Mouse (Mus musculus): ENCODE results near the gene Pum1. TPM values are rescaled to one million over a fixed set of nuclear protein-coding genes. Genes with fewer than 3 reads are reported as not detected.

The Pum1 gene
- polyA plus RNA-seq, 1 experiment from 2014 or later, result 70.4 TPM

DNA sequence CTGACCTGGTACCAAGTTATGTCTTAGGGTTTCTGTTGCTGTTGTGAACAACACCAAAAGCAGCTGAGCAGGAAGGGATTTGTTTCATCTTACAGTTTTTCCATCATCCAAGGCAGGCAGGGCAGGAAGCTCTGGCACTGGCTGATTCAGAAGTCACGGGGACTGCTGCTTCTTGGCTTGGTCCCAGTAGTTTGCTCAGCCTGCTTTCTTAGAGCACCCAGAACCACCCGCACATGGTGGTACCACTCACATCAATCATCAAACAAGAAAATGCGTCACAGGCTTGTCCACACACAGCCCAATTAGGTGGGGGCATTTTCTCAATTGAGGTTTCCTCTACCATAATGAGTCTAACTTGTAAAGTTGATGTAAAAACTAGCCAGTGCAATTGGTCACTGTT, 115.9 kb downstream of the Pum1 start:
- Histone ChIP-seq H3K9me3 (ENCODE audit: control insufficient read depth, low read length) (no peaks in the 10 kb centered on the region), H3K27ac (replicated peaks; ENCODE audit: low read depth, low read length) (no peak overlapping the region), H3K4me2 (ENCODE audit: low read depth, low read length) (no peak overlapping the region), H3K36me3 (ENCODE audit: control insufficient read depth, insufficient read depth, low read length) (peaks cover 72% of the 10 kb centered on the region), H3K4me1 (ENCODE audit: control insufficient read depth, insufficient read depth, low read length) (no peaks in the 10 kb centered on the region), H3K9ac (ENCODE audit: low read depth, low read length) (no peak overlapping the region), H3K27me3 (replicated peaks; ENCODE audit: control insufficient read depth, insufficient read depth, low read length) (no peaks in the 10 kb centered on the region), H3K4me3 (ENCODE audit: low read depth, low read length) (no peak overlapping the region)
- WGBS, result 63% methylated on average over 3 of the region's 3 CpGs
- no peak for ATAC-seq (ENCODE audit: low read depth)
- DNase-seq (ENCODE audit: low spot score), result peak; percentile 15

DNA sequence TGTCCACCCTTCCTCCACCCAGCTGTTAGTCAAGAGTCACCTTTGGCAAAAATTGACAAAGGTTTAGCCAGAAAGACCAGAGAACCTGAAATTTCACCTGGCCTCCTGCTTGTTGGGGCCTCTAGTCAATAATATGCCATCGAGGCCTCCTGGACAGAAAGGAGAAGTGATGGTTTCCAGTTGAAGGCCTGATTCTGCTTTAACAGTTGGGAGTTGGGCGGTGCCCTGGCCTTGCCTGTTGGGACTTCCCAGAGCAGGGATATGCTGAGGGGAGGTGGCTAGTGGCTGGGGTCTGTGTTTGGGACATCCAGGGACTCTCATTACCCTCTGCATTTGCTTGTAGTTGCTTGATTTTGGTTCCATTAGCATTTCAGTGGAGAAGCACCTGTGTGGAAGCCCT, 119.4 kb downstream of the Pum1 start:
- no peak overlapping the region for H3K4me3 ChIP-seq (ENCODE audit: low read depth, low read length)
- H3K27ac ChIP-seq (replicated peaks; ENCODE audit: low read depth, low read length), result no peak overlapping the region
- no peaks in the 10 kb centered on the region for H3K9me3 ChIP-seq (ENCODE audit: control insufficient read depth, low read length)
- no peak for ATAC-seq (ENCODE audit: low read depth)
- no peak overlapping the region for H3K4me2 ChIP-seq (ENCODE audit: low read depth, low read length)
- H3K9ac ChIP-seq (ENCODE audit: low read depth, low read length), result no peak overlapping the region
- DNase-seq (ENCODE audit: low spot score), result no peak
- H3K27me3 ChIP-seq (replicated peaks; ENCODE audit: control insufficient read depth, insufficient read depth, low read length), result no peaks in the 10 kb centered on the region
- H3K36me3 ChIP-seq (ENCODE audit: control insufficient read depth, insufficient read depth, low read length), result peaks cover 44% of the 10 kb centered on the region
- WGBS, result 86% methylated on average over 2 of the region's 2 CpGs
- H3K4me1 ChIP-seq (ENCODE audit: control insufficient read depth, insufficient read depth, low read length), result no peaks in the 10 kb centered on the region

DNA sequence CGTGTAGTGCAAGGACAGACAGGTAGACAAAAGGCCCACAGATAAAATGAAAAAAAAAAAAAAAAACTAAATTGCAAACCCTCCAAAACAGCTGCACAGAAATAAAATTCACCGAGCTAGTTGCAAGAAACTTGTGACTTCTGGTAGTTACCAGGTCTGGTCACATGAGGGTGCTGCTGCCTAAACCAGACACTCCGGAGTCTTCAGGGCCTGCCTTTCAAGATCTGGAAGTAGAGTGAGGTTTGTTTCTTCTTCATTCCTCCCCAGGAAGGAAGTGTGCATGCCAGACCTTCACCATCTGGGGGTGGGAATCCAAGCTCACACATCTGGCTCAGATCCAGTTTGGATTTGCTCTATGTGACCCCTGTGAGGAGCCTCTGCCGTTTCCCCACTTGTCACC, 121.6 kb downstream of the Pum1 start:
- peak; percentile 51 for ATAC-seq (ENCODE audit: low read depth)

DNA sequence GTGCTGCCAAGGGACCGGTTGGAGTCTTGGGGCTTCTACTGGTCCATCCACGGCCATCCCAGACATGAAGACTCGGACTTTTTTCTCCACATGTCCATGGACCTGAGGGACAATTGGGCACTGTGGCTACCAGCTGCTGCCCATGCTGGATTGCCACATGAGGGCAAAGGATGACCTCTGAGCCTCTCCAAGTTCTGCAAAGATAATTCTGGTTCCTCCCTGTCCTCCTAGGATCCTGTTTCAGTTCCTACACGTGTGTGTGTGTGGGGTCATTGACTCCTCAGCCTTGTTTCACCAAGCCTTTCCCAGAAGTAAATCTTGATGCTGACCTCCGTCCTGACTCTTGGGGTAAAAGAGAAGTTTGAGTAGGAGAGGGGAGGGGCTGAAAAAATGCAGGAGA, 124.4 kb downstream of the Pum1 start:
- H3K4me1 ChIP-seq (ENCODE audit: control insufficient read depth, insufficient read depth, low read length), result no peaks in the 10 kb centered on the region
- 75% methylated on average over 5 of the region's 5 CpGs for WGBS

More for the DNA sequence above, 121.6 kb downstream of the Pum1 start:
- Histone ChIP-seq H3K9ac (ENCODE audit: low read depth, low read length) (no peak overlapping the region), H3K4me3 (ENCODE audit: low read depth, low read length) (no peak overlapping the region), H3K4me2 (ENCODE audit: low read depth, low read length) (no peak overlapping the region), H3K36me3 (ENCODE audit: control insufficient read depth, insufficient read depth, low read length) (peaks cover 21% of the 10 kb centered on the region), H3K9me3 (ENCODE audit: control insufficient read depth, low read length) (no peaks in the 10 kb centered on the region), H3K27me3 (replicated peaks; ENCODE audit: control insufficient read depth, insufficient read depth, low read length) (no peaks in the 10 kb centered on the region), H3K27ac (replicated peaks; ENCODE audit: low read depth, low read length) (no peak overlapping the region), H3K4me1 (ENCODE audit: control insufficient read depth, insufficient read depth, low read length) (no peaks in the 10 kb centered on the region)
- peak; percentile 74 for DNase-seq (ENCODE audit: low spot score)
- WGBS, result 18% methylated on average over 4 of the region's 4 CpGs

DNA sequence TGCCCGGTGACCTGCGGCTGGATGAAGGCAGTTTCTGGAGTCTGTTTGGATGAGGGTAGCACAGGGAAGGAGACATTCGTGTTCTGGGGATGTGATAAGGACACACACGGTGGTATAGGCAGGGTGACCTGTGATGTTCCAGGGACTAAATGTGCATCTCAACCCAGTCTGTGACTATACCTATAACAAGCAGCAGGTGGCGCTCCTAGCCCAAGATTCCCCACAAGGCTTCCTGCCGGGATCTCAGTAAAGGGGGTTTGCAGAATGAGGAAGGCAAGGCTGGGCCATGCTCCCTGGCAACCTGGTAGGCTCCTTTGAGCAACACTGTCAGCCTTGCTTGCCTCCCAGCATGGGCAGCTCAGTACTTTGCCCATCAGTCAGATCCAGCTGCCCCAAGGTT, 127.1 kb downstream of the Pum1 start:
- no peaks in the 10 kb centered on the region for H3K9me3 ChIP-seq (ENCODE audit: control insufficient read depth, low read length)
- peak; percentile 86 for DNase-seq (ENCODE audit: low spot score)
- H3K4me3 ChIP-seq (ENCODE audit: low read depth, low read length), result no peak overlapping the region
- H3K27me3 ChIP-seq (replicated peaks; ENCODE audit: control insufficient read depth, insufficient read depth, low read length), result no peaks in the 10 kb centered on the region
- WGBS, result 14% methylated on average over 6 of the region's 6 CpGs
- peaks cover 13% of the 10 kb centered on the region for H3K4me1 ChIP-seq (ENCODE audit: control insufficient read depth, insufficient read depth, low read length)
- no peaks in the 10 kb centered on the region for H3K36me3 ChIP-seq (ENCODE audit: control insufficient read depth, insufficient read depth, low read length)
- no peak overlapping the region for H3K4me2 ChIP-seq (ENCODE audit: low read depth, low read length)
- no peak overlapping the region for H3K27ac ChIP-seq (replicated peaks; ENCODE audit: low read depth, low read length)
- H3K9ac ChIP-seq (ENCODE audit: low read depth, low read length), result no peak overlapping the region
- ATAC-seq (ENCODE audit: low read depth), result peak; percentile 27; the same call in 1 of the 2 replicates

More for the DNA sequence above, 124.4 kb downstream of the Pum1 start:
- ATAC-seq (ENCODE audit: low read depth), result no peak
- H3K9ac ChIP-seq (ENCODE audit: low read depth, low read length), result no peak overlapping the region
- H3K27me3 ChIP-seq (replicated peaks; ENCODE audit: control insufficient read depth, insufficient read depth, low read length), result no peaks in the 10 kb centered on the region
- H3K36me3 ChIP-seq (ENCODE audit: control insufficient read depth, insufficient read depth, low read length), result no peaks in the 10 kb centered on the region; the same call in 1 of the 2 replicates
- H3K4me2 ChIP-seq (ENCODE audit: low read depth, low read length), result no peak overlapping the region
- no peak overlapping the region for H3K27ac ChIP-seq (replicated peaks; ENCODE audit: low read depth, low read length)
- H3K9me3 ChIP-seq (ENCODE audit: control insufficient read depth, low read length), result no peaks in the 10 kb centered on the region
- DNase-seq (ENCODE audit: low spot score), result no peak
- no peak overlapping the region for H3K4me3 ChIP-seq (ENCODE audit: low read depth, low read length)

DNA sequence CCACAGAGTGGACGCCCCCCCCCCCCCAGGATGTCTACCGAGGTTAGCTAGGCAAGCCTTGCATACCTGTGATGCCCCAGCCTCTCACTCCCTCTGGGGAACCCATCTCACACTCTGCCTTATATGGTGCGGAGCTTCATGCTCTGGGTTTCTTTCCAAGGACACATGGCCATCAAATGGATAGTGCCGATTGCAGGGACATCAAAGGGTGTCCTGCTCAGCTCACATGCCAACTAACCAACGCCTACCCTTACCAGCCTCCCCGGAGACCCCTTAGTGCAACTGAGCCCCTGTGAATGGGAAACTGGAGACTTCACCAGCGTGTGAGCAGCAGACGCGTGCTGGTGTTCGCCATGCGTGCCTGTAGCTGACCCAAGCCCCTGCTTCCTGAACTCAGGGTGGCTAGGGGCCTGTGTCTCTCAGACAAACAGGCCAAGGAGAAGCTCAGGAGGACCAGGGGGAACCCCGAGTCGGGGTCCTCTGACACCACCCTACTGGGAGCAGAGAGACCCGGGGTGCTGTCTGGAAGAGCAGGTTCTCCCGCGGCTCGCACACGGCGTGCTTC, 128.8 kb downstream of the Pum1 start:
- Histone ChIP-seq H3K36me3 (ENCODE audit: control insufficient read depth, insufficient read depth, low read length) (no peaks in the 10 kb centered on the region), H3K27ac (replicated peaks; ENCODE audit: low read depth, low read length) (0 out of 2 replicates have a peak overlapping the region, but pooled peaks have one; percentile 55), H3K4me3 (ENCODE audit: low read depth, low read length) (peak overlapping the region; percentile 88), H3K9me3 (ENCODE audit: control insufficient read depth, low read length) (no peaks in the 10 kb centered on the region), H3K9ac (ENCODE audit: low read depth, low read length) (peak overlapping the region; percentile 97), H3K4me2 (ENCODE audit: low read depth, low read length) (peak overlapping the region; percentile 95), H3K4me1 (ENCODE audit: control insufficient read depth, insufficient read depth, low read length) (peaks cover 13% of the 10 kb centered on the region), H3K27me3 (replicated peaks; ENCODE audit: control insufficient read depth, insufficient read depth, low read length) (no peaks in the 10 kb centered on the region)
- ATAC-seq (ENCODE audit: low read depth) (peak; percentile 16), DNase-seq (ENCODE audit: low spot score) (peak; percentile 43)
- WGBS, result 3% methylated on average over 16 of the region's 19 CpGs

DNA sequence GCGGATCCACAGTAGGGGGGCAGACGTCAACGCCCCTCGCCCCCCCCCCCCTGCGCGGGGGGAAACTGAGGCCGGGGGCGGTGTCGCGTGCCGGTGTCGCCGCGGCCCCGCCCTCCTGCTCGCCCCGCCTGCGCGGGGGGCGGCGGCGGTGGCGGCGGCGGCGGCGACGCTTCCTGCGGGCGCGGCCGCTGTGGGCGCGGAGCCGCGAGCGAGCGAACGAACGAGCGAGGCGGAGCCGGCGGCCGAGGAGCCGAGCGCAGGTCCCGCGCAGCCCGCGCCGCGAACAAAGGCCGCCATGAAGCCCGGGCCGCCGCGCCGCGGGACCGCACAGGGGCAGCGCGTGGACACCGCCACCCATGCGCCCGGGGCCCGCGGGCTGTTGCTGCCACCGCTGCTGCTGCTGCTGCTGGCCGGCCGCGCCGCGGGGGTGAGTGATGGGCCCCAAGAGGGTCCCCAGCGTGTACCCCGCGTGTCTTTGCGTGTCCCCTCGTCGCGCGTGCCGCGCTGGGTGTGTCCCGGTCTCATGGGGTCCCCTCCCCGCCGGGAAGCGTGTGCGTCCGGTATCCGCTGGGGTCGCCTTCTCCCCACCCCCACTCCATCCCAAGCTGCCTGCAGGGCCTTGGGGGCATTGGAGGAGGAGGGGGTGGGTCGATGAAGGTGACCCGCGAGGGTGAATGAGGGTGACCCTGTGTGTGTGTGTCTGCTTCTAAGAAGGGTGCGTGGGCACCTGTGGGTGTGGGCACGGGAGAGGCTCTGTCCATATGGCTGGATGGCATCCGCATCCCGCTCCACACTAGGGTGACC, 129.5 kb downstream of the Pum1 start, which contains the start of gene Sdc3:
TSS of gene Sdc3 (plus strand) at position 162 of the 804 bp plus-strand sequence.
- DNase-seq (ENCODE audit: low spot score) (peak; percentile 42), ATAC-seq (ENCODE audit: low read depth) (peak; percentile 42)
- WGBS, result 5% methylated on average over 22 of the region's 99 CpGs
- peak within 1 kb of the TSS; percentile 55; the same call in 1 of the 2 replicates for H3K27ac ChIP-seq (replicated peaks; ENCODE audit: low read depth, low read length)
- H3K4me2 ChIP-seq (ENCODE audit: low read depth, low read length), result peak within 1 kb of the TSS; percentile 95
- peak within 1 kb of the TSS; percentile 88 for H3K4me3 ChIP-seq (ENCODE audit: low read depth, low read length)
- H3K9me3 ChIP-seq (ENCODE audit: control insufficient read depth, low read length), result no peaks in the 10 kb centered on the region
- no peaks in the 10 kb centered on the region for H3K36me3 ChIP-seq (ENCODE audit: control insufficient read depth, insufficient read depth, low read length)
- H3K27me3 ChIP-seq (replicated peaks; ENCODE audit: control insufficient read depth, insufficient read depth, low read length), result no peaks in the 10 kb centered on the region
- peak within 1 kb of the TSS; percentile 97 for H3K9ac ChIP-seq (ENCODE audit: low read depth, low read length)
- peaks cover 18% of the 10 kb centered on the region for H3K4me1 ChIP-seq (ENCODE audit: control insufficient read depth, insufficient read depth, low read length)

DNA sequence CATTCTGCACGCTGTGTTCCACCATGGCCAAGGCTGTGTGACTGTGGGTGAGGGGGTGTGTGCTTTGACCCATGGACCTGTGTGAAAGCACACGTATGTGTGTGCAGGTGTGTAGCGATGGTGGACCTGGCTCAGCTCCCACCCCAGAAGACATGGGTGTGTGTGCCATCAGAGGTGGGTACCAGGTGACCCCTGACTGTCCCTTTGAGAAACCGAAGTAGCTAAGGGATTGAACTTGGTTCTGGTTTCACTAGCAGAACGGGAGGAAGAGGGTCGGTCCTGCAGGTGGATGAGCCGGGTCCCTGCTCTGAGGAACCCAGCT, 130.0 kb downstream of the Pum1 start:
- Histone ChIP-seq H3K27me3 (replicated peaks; ENCODE audit: control insufficient read depth, insufficient read depth, low read length) (no peaks in the 10 kb centered on the region), H3K4me1 (ENCODE audit: control insufficient read depth, insufficient read depth, low read length) (peaks cover 24% of the 10 kb centered on the region), H3K4me2 (ENCODE audit: low read depth, low read length) (peak overlapping the region; percentile 95), H3K4me3 (ENCODE audit: low read depth, low read length) (peak overlapping the region; percentile 88), H3K9me3 (ENCODE audit: control insufficient read depth, low read length) (no peaks in the 10 kb centered on the region), H3K9ac (ENCODE audit: low read depth, low read length) (peak overlapping the region; percentile 97), H3K36me3 (ENCODE audit: control insufficient read depth, insufficient read depth, low read length) (no peaks in the 10 kb centered on the region), H3K27ac (replicated peaks; ENCODE audit: low read depth, low read length) (no peak overlapping the region)
- 39% methylated on average over 7 of the region's 7 CpGs for WGBS
- DNase-seq (ENCODE audit: low spot score) (no peak), ATAC-seq (ENCODE audit: low read depth) (no peak)

Measured in embryonic facial prominence, embryonic 14.5 days (tissue).